Mouse (Mus musculus) CH12.LX (cell line): ENCODE measurements at regions not wholly inside any gene's neighbourhood (a gene's known extent, or its start where the extent isn't known, plus 50 kb on each side); places are given as distances from the start of the nearest gene placed in this dataset.

Experiments
- DNase-seq: peaks from one replicate; pipeline ENCODE4 v3.0.0-alpha.2; 2013; ENCODE audit errors: extremely low read depth
- H3K27ac ChIP-seq: 2 replicates; pipeline ENCODE4 v1.5.1; 2012; ENCODE audit warnings: low read depth, mild to moderate bottlenecking, control low read depth, moderate library complexity; ENCODE audit not compliant: insufficient read depth
- H3K27me3 ChIP-seq: replicated peaks from 2 replicates; pipeline ENCODE3; 2012; ENCODE audit warnings: inconsistent platforms
- H3K36me3 ChIP-seq, 2 experiments: replicated peaks in 1 of 2; 2 replicates each; pipeline versions ENCODE3 to v1.6.1; 2012; ENCODE audit warnings: inconsistent platforms in 1 of 2, low read length in 1 of 2, mild to moderate bottlenecking in 1 of 2, mixed read lengths in 1 of 2, moderate library complexity in 1 of 2; ENCODE audit not compliant: control insufficient read depth in 1 of 2, insufficient read depth in 1 of 2
- H3K4me1 ChIP-seq, 2 experiments: 2 replicates each; pipeline ENCODE4 v1.6.1; 2012; ENCODE audit warnings: inconsistent platforms in 1 of 2, moderate library complexity in 1 of 2; ENCODE audit not compliant: insufficient read depth in 2 of 2, control insufficient read depth in 1 of 2
- H3K4me2 ChIP-seq: 2 replicates; pipeline ENCODE4 v1.6.1; 2012; ENCODE audit warnings: low read depth, mild to moderate bottlenecking, control low read depth; ENCODE audit not compliant: poor library complexity, insufficient read depth, severe bottlenecking
- H3K4me3 ChIP-seq, 3 experiments: fragments of 150-350 bp in 1 of 3; sonication (generic) in 1 of 3; replicated peaks in 1 of 3; 2 replicates each; pipeline versions ENCODE3 to v1.5.1; 2011 to 2012; ENCODE audit warnings: low read depth in 2 of 3, low read length in 2 of 3, mild to moderate bottlenecking in 2 of 3, moderate library complexity in 2 of 3, control low read depth in 1 of 3, improper control_type of control experiment in 1 of 3, inconsistent platforms in 1 of 3, mixed read lengths in 1 of 3; ENCODE audit not compliant: poor library complexity in 1 of 3
- H3K79me2 ChIP-seq: replicated peaks from 2 replicates; pipeline ENCODE4 v1.6.1; 2012; ENCODE audit warnings: mild to moderate bottlenecking, moderate library complexity; ENCODE audit not compliant: control insufficient read depth, poor library complexity, insufficient read depth, severe bottlenecking; ENCODE audit errors: extremely low read depth
- H3K9ac ChIP-seq: 2 replicates; pipeline ENCODE4 v1.6.1; 2012; ENCODE audit warnings: low read depth, mild to moderate bottlenecking, control low read depth, moderate library complexity; ENCODE audit not compliant: insufficient read depth
- H3K9me3 ChIP-seq: replicated peaks from 2 replicates; pipeline ENCODE3; 2012; ENCODE audit warnings: low read length, inconsistent platforms, mixed read lengths
- CHD1 ChIP-seq: IDR thresholded peaks from 2 replicates; pipeline ENCODE4 v1.6.1; 2012; ENCODE audit warnings: low read depth, low read length, improper control_type of control experiment, inconsistent platforms
- ELF1 ChIP-seq: IDR thresholded peaks from 2 replicates; pipeline ENCODE4 v1.6.1; 2014; ENCODE audit warnings: low read depth, mild to moderate bottlenecking, inconsistent platforms, low read length, improper control_type of control experiment
- EP300 ChIP-seq: IDR thresholded peaks from 2 replicates; pipeline ENCODE4 v1.6.1; 2011; ENCODE audit warnings: low read length, improper control_type of control experiment
- ETS1 ChIP-seq: conservative IDR thresholded peaks from 2 replicates; pipeline ENCODE4 v1.6.1; 2012; ENCODE audit warnings: low read depth, mild to moderate bottlenecking, inconsistent platforms, low read length, improper control_type of control experiment, moderate library complexity
- GABPA ChIP-seq: IDR thresholded peaks from 2 replicates; pipeline ENCODE4 v1.6.1; 2012; ENCODE audit warnings: low read depth, low read length, improper control_type of control experiment, inconsistent platforms; ENCODE audit not compliant: insufficient replicate concordance
- IRF4 ChIP-seq: IDR thresholded peaks from 2 replicates; pipeline ENCODE4 v1.6.1; 2014; ENCODE audit warnings: low read depth, mild to moderate bottlenecking, inconsistent platforms, low read length, improper control_type of control experiment
- JUN ChIP-seq: IDR thresholded peaks from 2 replicates; pipeline ENCODE4 v1.6.1; 2011; ENCODE audit warnings: low read depth, mild to moderate bottlenecking, low read length, improper control_type of control experiment, moderate library complexity; ENCODE audit not compliant: insufficient read depth
- MAZ ChIP-seq: IDR thresholded peaks from 2 replicates; pipeline ENCODE4 v1.6.1; 2012; ENCODE audit warnings: low read depth, mild to moderate bottlenecking, inconsistent platforms, low read length, improper control_type of control experiment, moderate library complexity
- MXI1 ChIP-seq: IDR thresholded peaks from 2 replicates; pipeline ENCODE4 v1.6.1; 2011; ENCODE audit warnings: mild to moderate bottlenecking, low read depth, low read length, improper control_type of control experiment
- MYC ChIP-seq: IDR thresholded peaks from 2 replicates; pipeline ENCODE4 v1.6.1; 2011; ENCODE audit warnings: low read depth, mild to moderate bottlenecking, improper control_type of control experiment, low read length
- NELFE ChIP-seq: IDR thresholded peaks from 2 replicates; pipeline ENCODE4 v1.6.1; 2011; ENCODE audit warnings: low read depth, low read length, improper control_type of control experiment
- POLR2A ChIP-seq: IDR thresholded peaks from 2 replicates; pipeline ENCODE4 v1.6.1; 2011; ENCODE audit warnings: low read depth, mild to moderate bottlenecking, improper control_type of control experiment, low read length
- RCOR1 ChIP-seq: conservative IDR thresholded peaks from 2 replicates; pipeline ENCODE4 v1.6.1; 2012; ENCODE audit warnings: low read depth, mild to moderate bottlenecking, inconsistent platforms, low read length, improper control_type of control experiment
- SMC3 ChIP-seq: IDR thresholded peaks from 2 replicates; pipeline ENCODE4 v1.6.1; 2011; ENCODE audit warnings: low read depth, low read length, improper control_type of control experiment
- TBP ChIP-seq: conservative IDR thresholded peaks from 2 replicates; pipeline ENCODE4 v1.6.1; 2011; ENCODE audit warnings: low read depth, low read length, improper control_type of control experiment
- USF1 ChIP-seq: IDR thresholded peaks from 2 replicates; pipeline ENCODE4 v1.6.1; 2014; ENCODE audit warnings: low read depth, mild to moderate bottlenecking, inconsistent platforms, low read length, improper control_type of control experiment
- ZC3H11A ChIP-seq: IDR thresholded peaks from 2 replicates; pipeline ENCODE4 v1.6.1; 2012; ENCODE audit warnings: low read depth, mild to moderate bottlenecking, inconsistent platforms, low read length, improper control_type of control experiment
- ZKSCAN1 ChIP-seq: IDR thresholded peaks from 2 replicates; pipeline ENCODE4 v1.6.1; 2012; ENCODE audit warnings: low read depth, inconsistent platforms, low read length, improper control_type of control experiment, borderline replicate concordance
- ZMIZ1 ChIP-seq: IDR thresholded peaks from 2 replicates; pipeline ENCODE4 v1.6.1; 2012; ENCODE audit warnings: low read depth, mild to moderate bottlenecking, inconsistent platforms, low read length, improper control_type of control experiment
- dilution Hi-C: fragments of 300-500 bp; cut with MboI; formaldehyde crosslinking; loops from 2 replicates; pipeline ENCODE4 v1.14.3; 2020; ENCODE audit warnings: low sequenced_read_pairs; ENCODE audit not compliant: extremely low pct_unique_long_range_greater_than_20kb, extremely low pct_ligation_motif_present
- in situ Hi-C: fragments of 300-500 bp; cut with MboI; formaldehyde crosslinking; loops from 3 replicates; pipeline ENCODE4 v1.14.3; 2019; ENCODE audit warnings: low sequenced_read_pairs, low pct_ligation_motif_present, low pct_unique_long_range_greater_than_20kb, mixed read lengths

DNA sequence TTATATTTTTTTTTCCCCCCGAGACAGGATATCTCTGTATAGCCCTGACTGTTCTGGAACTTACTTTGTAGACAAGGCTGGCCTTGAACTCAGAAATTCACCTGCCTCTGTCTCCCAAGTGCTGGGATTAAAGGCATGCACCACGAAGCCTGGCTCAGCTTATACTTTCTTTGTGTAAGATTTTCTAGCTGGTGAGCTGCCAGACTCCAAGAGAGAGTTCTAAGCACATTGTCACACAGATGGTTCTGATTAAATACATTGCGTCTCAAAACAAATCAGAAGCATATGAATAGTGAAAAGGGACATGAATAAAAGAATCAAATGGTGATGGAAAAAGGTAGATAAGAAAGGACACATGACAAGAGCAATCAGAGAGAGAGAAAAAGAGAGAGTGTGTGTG is 347.5 kb upstream of the Aga start:
- no peak overlapping the region for H3K9ac ChIP-seq
- in situ Hi-C loops, result no loop called here
- TF ChIP-seq ZMIZ1 (no peak), ZKSCAN1 (no peak), RCOR1 (no peak), CHD1 (no peak)
- TF ChIP-seq, all 38 proteins: peak for 0
- H3K27me3 ChIP-seq, result no peaks in the 10 kb centered on the region
- dilution Hi-C loops, result no loop called here
- H3K36me3 ChIP-seq, result no peaks in the 10 kb centered on the region
- H3K79me2 ChIP-seq, result no peaks in the 10 kb centered on the region
- no peak overlapping the region for H3K27ac ChIP-seq
- no peak overlapping the region for H3K4me2 ChIP-seq
- H3K9me3 ChIP-seq, result no peaks in the 10 kb centered on the region
- H3K4me3 ChIP-seq, result no peak overlapping the region
- DNase-seq, result no peak
- no peaks in the 10 kb centered on the region for H3K4me1 ChIP-seq

DNA sequence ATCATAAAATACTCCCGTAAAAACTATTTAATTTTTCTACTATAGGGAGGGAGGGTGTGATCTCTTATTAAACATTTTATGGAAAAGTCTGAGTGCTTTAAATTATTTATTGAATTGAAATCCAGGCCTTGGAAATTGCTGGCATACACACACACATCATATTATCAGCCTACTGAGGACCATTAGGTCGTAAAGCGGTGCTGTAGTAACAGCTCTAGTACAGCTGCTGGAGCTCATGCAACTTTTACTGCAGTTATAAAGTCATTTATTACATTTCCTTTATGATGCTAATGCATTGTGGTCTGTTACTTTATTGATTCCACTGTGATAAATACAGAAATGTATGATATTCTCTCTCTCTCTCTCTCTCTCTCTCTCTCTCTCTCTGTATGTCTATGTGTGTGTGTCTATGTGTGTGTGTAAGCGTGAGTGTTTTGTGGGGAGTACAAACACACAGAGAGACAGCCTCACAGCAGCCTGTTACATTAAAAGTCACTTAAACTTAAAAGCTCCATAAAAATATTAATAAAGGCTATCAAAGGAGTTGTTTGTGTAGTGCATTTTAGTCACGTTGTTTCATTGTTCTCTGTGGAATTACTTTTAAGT is 339.7 kb upstream of the Aga start:
- DNase-seq, result no peak
- Histone ChIP-seq H3K79me2 (no peaks in the 10 kb centered on the region), H3K9ac (no peak overlapping the region), H3K36me3 (no peaks in the 10 kb centered on the region), H3K4me1 (no peaks in the 10 kb centered on the region), H3K27me3 (no peaks in the 10 kb centered on the region), H3K9me3 (no peaks in the 10 kb centered on the region), H3K4me2 (no peak overlapping the region), H3K27ac (no peak overlapping the region), H3K4me3 (no peak overlapping the region)
- in situ Hi-C loops, result no loop called here
- dilution Hi-C loops, result no loop called here
- TF ChIP-seq IRF4, result no peak

DNA sequence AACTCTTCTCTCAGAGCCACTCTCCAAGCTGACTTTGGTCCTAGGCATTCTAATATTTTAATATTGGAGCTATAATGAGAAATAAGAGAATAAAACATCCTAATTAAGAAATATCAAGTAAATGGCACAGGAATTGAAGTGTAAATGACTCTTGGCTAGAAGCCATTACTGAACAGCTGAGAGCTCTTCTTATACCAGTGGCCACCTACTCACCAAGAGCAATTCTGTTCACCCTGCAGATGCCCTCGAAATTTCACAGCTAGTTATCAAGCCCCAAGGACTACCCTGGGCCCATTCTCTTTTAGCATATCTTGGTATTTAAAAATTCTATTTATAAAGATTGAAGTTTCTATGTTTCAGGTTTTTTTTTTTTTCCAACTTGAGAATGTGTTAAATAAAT is 319.0 kb upstream of the Aga start:
- H3K4me2 ChIP-seq, result no peak overlapping the region
- no peaks in the 10 kb centered on the region for H3K79me2 ChIP-seq
- in situ Hi-C loops (no loop called here), dilution Hi-C loops (no loop called here)
- H3K9ac ChIP-seq, result no peak overlapping the region
- no peak for DNase-seq
- no peak for TF ChIP-seq ZKSCAN1
- no peaks in the 10 kb centered on the region for H3K4me1 ChIP-seq
- no peak overlapping the region for H3K27ac ChIP-seq
- no peaks in the 10 kb centered on the region for H3K27me3 ChIP-seq
- no peaks in the 10 kb centered on the region for H3K36me3 ChIP-seq
- peaks cover 3% of the 10 kb centered on the region for H3K9me3 ChIP-seq
- no peak overlapping the region for H3K4me3 ChIP-seq

GRCm38 (mm10) chr8:53222194-53222593 is 289.3 kb upstream of the Aga start:
- dilution Hi-C loops (no loop called here), in situ Hi-C loops (no loop called here)
- Histone ChIP-seq H3K27ac (no peak overlapping the region), H3K79me2 (no peaks in the 10 kb centered on the region), H3K9ac (no peak overlapping the region), H3K4me2 (no peak overlapping the region), H3K4me1 (no peaks in the 10 kb centered on the region), H3K4me3 (no peak overlapping the region), H3K27me3 (no peaks in the 10 kb centered on the region), H3K36me3 (no peaks in the 10 kb centered on the region), H3K9me3 (no peaks in the 10 kb centered on the region)
- TF ChIP-seq GABPA (no peak), NELFE (no peak), ELF1 (no peak), POLR2A (no peak), MAZ (no peak), ZC3H11A (no peak), SMC3 (no peak), TBP (no peak), ZKSCAN1 (no peak), CHD1 (no peak), EP300 (no peak), IRF4 (no peak), JUN (no peak), MYC (no peak), MXI1 (no peak), ETS1 (no peak), USF1 (no peak)
- no peak for DNase-seq
